Mouse (Mus musculus) midbrain, embryonic 13.5 days (tissue): ENCODE data around the gene Atp8a2. TPM values are rescaled to one million over a fixed set of nuclear protein-coding genes. Genes with fewer than 3 reads are reported as not detected.
A peak's percentile ranks its signal among the peaks of the same experiment; 100 is the strongest.

Source experiments
- ATAC-seq: fragments of 200-750 bp; cut with Nextera tagmentation; 2 replicates; pipeline ENCODE4 v1.8.0; 2017; ENCODE audit warnings: mild to moderate bottlenecking, moderate TSS enrichment, moderate library complexity
- H3K27ac ChIP-seq: fragments of 300-500 bp; sonication (generic); 2 replicates; pipeline ENCODE4 v1.5.1; 2015; ENCODE audit warnings: inconsistent platforms, mild to moderate bottlenecking, moderate library complexity
- H3K27me3 ChIP-seq: fragments of 300-500 bp; sonication (generic); 2 replicates; pipeline ENCODE4 v1.6.1; 2015; ENCODE audit warnings: mild to moderate bottlenecking, inconsistent platforms
- H3K36me3 ChIP-seq: fragments of 300-500 bp; sonication (generic); 2 replicates; pipeline ENCODE4 v1.6.1; 2015; ENCODE audit warnings: mild to moderate bottlenecking, inconsistent platforms
- H3K4me1 ChIP-seq: fragments of 300-500 bp; sonication (generic); replicated peaks from 2 replicates; pipeline ENCODE4 v1.6.1; 2015; ENCODE audit warnings: inconsistent platforms
- H3K4me2 ChIP-seq: fragments of 300-500 bp; sonication (generic); replicated peaks from 2 replicates; pipeline ENCODE4 v1.6.1; 2015; ENCODE audit warnings: moderate library complexity, mild to moderate bottlenecking, inconsistent platforms
- H3K4me3 ChIP-seq: fragments of 300-500 bp; sonication (generic); replicated peaks from 2 replicates; pipeline ENCODE4 v1.5.1; 2015; ENCODE audit warnings: mild to moderate bottlenecking, inconsistent platforms
- H3K9ac ChIP-seq: fragments of 300-500 bp; sonication (generic); replicated peaks from 2 replicates; pipeline ENCODE4 v1.6.1; 2015; ENCODE audit warnings: mild to moderate bottlenecking, inconsistent platforms
- H3K9me3 ChIP-seq: fragments of 300-500 bp; sonication (generic); 2 replicates; pipeline ENCODE4 v1.6.1; 2016; ENCODE audit warnings: mild to moderate bottlenecking, inconsistent platforms
- WGBS: fragments of 180-500 bp; shearing (Covaris S2); methylation state at CpG from one replicate; pipeline ENCODE4 v1.1.7; 2015; 5-methylcytosine and 5-hydroxymethylcytosine counted together
- polyA plus RNA-seq: library from polyadenylated mRNA; unstranded; fragments of >200 nt; fragmentation: Nextera tagmentation; extraction: Ambion mirVana; gene quantifications from 2 replicates; pipeline ENCODE4 v1.2.1, GENCODE M21; 2015

Gene Atp8a2
- polyA plus RNA-seq, 1 experiment from 2014 or later: 28.1 TPM

- H3K4me2 ChIP-seq: no peak overlapping the region
- no peak overlapping the region for H3K9ac ChIP-seq
- 80% methylated on average over 11 of the region's 11 CpGs for WGBS
- peaks cover 3% of the 10 kb centered on the region; the same call in 1 of the 2 replicates for H3K9me3 ChIP-seq
- no peaks in the 10 kb centered on the region for H3K4me1 ChIP-seq
- no peak overlapping the region for H3K27ac ChIP-seq
- no peaks in the 10 kb centered on the region for H3K36me3 ChIP-seq
- H3K27me3 ChIP-seq: no peaks in the 10 kb centered on the region
- no peak for ATAC-seq
- H3K4me3 ChIP-seq: no peak overlapping the region
Measured at GRCm38 (mm10) chr14:59783348-59784341, 413.3 kb downstream of the Atp8a2 start.

- H3K4me1 ChIP-seq: no peaks in the 10 kb centered on the region
- no peak for ATAC-seq
- 83% methylated on average over 9 of the region's 9 CpGs for WGBS
Measured at GRCm38 (mm10) chr14:59780391-59780790, 416.6 kb downstream of the Atp8a2 start.

GRCm38 (mm10) chr14:59762227-59762626, 434.8 kb downstream of the Atp8a2 start:
- Histone ChIP-seq H3K9me3 (no peaks in the 10 kb centered on the region), H3K4me2 (no peak overlapping the region), H3K4me1 (peaks cover 8% of the 10 kb centered on the region), H3K4me3 (no peak overlapping the region), H3K36me3 (no peaks in the 10 kb centered on the region), H3K9ac (no peak overlapping the region), H3K27ac (no peak overlapping the region), H3K27me3 (peaks cover 5% of the 10 kb centered on the region)
- 47% methylated on average over 3 of the region's 3 CpGs for WGBS
- no peak for ATAC-seq

More at GRCm38 (mm10) chr14:59780391-59780790, 416.6 kb downstream of the Atp8a2 start:
- Histone ChIP-seq H3K9ac (no peak overlapping the region), H3K36me3 (no peaks in the 10 kb centered on the region), H3K27ac (no peak overlapping the region), H3K9me3 (peaks cover 3% of the 10 kb centered on the region; the same call in 1 of the 2 replicates), H3K27me3 (no peaks in the 10 kb centered on the region), H3K4me2 (no peak overlapping the region), H3K4me3 (no peak overlapping the region)

GRCm38 (mm10) chr14:59759900-59760493, 437.0 kb downstream of the Atp8a2 start:
- H3K4me2 ChIP-seq: no peak overlapping the region
- H3K27me3 ChIP-seq: peaks cover 11% of the 10 kb centered on the region
- H3K9me3 ChIP-seq: no peaks in the 10 kb centered on the region
- H3K9ac ChIP-seq: no peak overlapping the region
- peaks cover 8% of the 10 kb centered on the region for H3K4me1 ChIP-seq
- H3K36me3 ChIP-seq: no peaks in the 10 kb centered on the region
- H3K27ac ChIP-seq: no peak overlapping the region
- no peak for ATAC-seq
- 86% methylated on average over 12 of the region's 12 CpGs for WGBS
- H3K4me3 ChIP-seq: no peak overlapping the region

GRCm38 (mm10) chr14:59759196-59759839, 437.7 kb downstream of the Atp8a2 start:
- no peak overlapping the region for H3K4me3 ChIP-seq
- 72% methylated on average over 15 of the region's 15 CpGs for WGBS
- ATAC-seq: peak; percentile 66
- H3K4me1 ChIP-seq: peaks cover 8% of the 10 kb centered on the region
- no peak overlapping the region for H3K4me2 ChIP-seq
- no peaks in the 10 kb centered on the region for H3K9me3 ChIP-seq
- H3K9ac ChIP-seq: no peak overlapping the region
- no peaks in the 10 kb centered on the region for H3K36me3 ChIP-seq
- no peak overlapping the region for H3K27ac ChIP-seq
- H3K27me3 ChIP-seq: peaks cover 11% of the 10 kb centered on the region

GRCm38 (mm10) chr14:59752401-59752800, 444.6 kb downstream of the Atp8a2 start:
- Histone ChIP-seq H3K27me3 (peaks cover 43% of the 10 kb centered on the region), H3K4me3 (no peak overlapping the region), H3K4me1 (no peaks in the 10 kb centered on the region), H3K9ac (no peak overlapping the region), H3K4me2 (no peak overlapping the region), H3K27ac (no peak overlapping the region), H3K9me3 (no peaks in the 10 kb centered on the region), H3K36me3 (no peaks in the 10 kb centered on the region)
- 90% methylated on average over 3 of the region's 3 CpGs for WGBS
- no peak for ATAC-seq

GRCm38 (mm10) chr14:59750005-59750404, 447.0 kb downstream of the Atp8a2 start:
- WGBS: 89% methylated on average over 6 of the region's 6 CpGs
- Histone ChIP-seq H3K9me3 (no peaks in the 10 kb centered on the region), H3K27ac (no peak overlapping the region), H3K36me3 (no peaks in the 10 kb centered on the region), H3K4me2 (no peak overlapping the region), H3K27me3 (peaks cover 57% of the 10 kb centered on the region), H3K4me1 (no peaks in the 10 kb centered on the region), H3K9ac (no peak overlapping the region), H3K4me3 (no peak overlapping the region)
- no peak for ATAC-seq

GRCm38 (mm10) chr14:59745676-59746075, 451.3 kb downstream of the Atp8a2 start:
- H3K4me2 ChIP-seq: no peak overlapping the region
- no peak overlapping the region for H3K4me3 ChIP-seq
- 60% methylated on average over 4 of the region's 4 CpGs for WGBS
- no peak for ATAC-seq
- H3K4me1 ChIP-seq: no peaks in the 10 kb centered on the region
- peaks cover 83% of the 10 kb centered on the region for H3K27me3 ChIP-seq
- no peaks in the 10 kb centered on the region for H3K9me3 ChIP-seq
- H3K36me3 ChIP-seq: no peaks in the 10 kb centered on the region
- H3K27ac ChIP-seq: no peak overlapping the region
- H3K9ac ChIP-seq: no peak overlapping the region

- H3K27ac ChIP-seq: no peak overlapping the region
- WGBS: 85% methylated on average over 5 of the region's 5 CpGs
- H3K36me3 ChIP-seq: no peaks in the 10 kb centered on the region
- ATAC-seq: no peak
- H3K4me1 ChIP-seq: peaks cover 21% of the 10 kb centered on the region
- H3K4me2 ChIP-seq: no peak overlapping the region
- H3K9me3 ChIP-seq: no peaks in the 10 kb centered on the region
- no peak overlapping the region for H3K9ac ChIP-seq
- no peak overlapping the region for H3K4me3 ChIP-seq
- peaks cover 75% of the 10 kb centered on the region for H3K27me3 ChIP-seq
Measured at GRCm38 (mm10) chr14:59741752-59742151, 455.2 kb downstream of the Atp8a2 start.

- Histone ChIP-seq H3K4me2 (no peak overlapping the region), H3K4me3 (no peak overlapping the region), H3K9me3 (no peaks in the 10 kb centered on the region), H3K27ac (no peak overlapping the region), H3K36me3 (no peaks in the 10 kb centered on the region), H3K27me3 (peaks cover 62% of the 10 kb centered on the region), H3K4me1 (peaks cover 28% of the 10 kb centered on the region), H3K9ac (no peak overlapping the region)
- ATAC-seq: no peak
- 65% methylated on average over 6 of the region's 6 CpGs for WGBS
Measured at GRCm38 (mm10) chr14:59739446-59739845, 457.5 kb downstream of the Atp8a2 start.

GRCm38 (mm10) chr14:59737734-59738294, 459.2 kb downstream of the Atp8a2 start:
- H3K9me3 ChIP-seq: no peaks in the 10 kb centered on the region
- no peaks in the 10 kb centered on the region for H3K36me3 ChIP-seq
- no peak overlapping the region for H3K4me2 ChIP-seq
- peaks cover 60% of the 10 kb centered on the region for H3K27me3 ChIP-seq
- 43% methylated on average over 8 of the region's 8 CpGs for WGBS
- H3K4me3 ChIP-seq: no peak overlapping the region
- ATAC-seq: peak; percentile 44
- H3K4me1 ChIP-seq: peaks cover 28% of the 10 kb centered on the region
- no peak overlapping the region for H3K9ac ChIP-seq
- H3K27ac ChIP-seq: no peak overlapping the region
